Mouse (Mus musculus) right cerebral cortex, adult 2 months (tissue): Measurements from ENCODE around the gene Abhd13.
A peak's percentile ranks its signal among the peaks of the same experiment; 100 is the strongest.

Experiments used
- DNase-seq, 2 experiments: peaks; one replicate each; pipeline ENCODE4 v3.0.0; 2021 to 2022; ENCODE audit warnings: low spot score in 2 of 2

Gene Abhd13

GRCm38 (mm10) chr8:9977573-9978314 is at the start of gene Abhd13, which contains the start of gene Lig4:
TSS of gene Abhd13 (plus strand) at chr8:9977707.
TSS of gene Lig4 (minus strand) at chr8:9977686.
- DNase-seq: peak; percentile 99 to 100

GRCm38 (mm10) chr8:9929746-9930445 is 47.6 kb upstream of the Abhd13 start:
- peak; percentile 70 to 75 for DNase-seq

DNA sequence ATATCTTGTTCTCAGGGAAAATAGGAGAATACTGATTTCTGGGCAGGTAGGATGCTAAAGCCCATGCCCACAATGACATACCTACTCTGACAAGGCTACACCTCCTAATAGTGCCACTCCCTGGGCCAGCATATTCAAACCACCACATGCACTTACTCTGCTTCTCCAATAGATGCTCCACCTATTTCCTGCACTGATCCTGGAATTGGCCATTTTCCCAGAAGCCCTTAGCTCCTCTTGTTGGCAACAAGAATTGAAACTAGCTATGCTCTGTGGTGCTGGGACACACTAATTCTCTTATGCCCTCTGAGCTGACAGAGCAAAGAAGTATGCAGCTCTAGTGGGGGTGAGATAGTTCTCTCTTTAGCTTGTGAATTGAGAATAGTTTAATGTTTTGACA is 44.8 kb upstream of the Abhd13 start:
- no peak for DNase-seq

GRCm38 (mm10) chr8:9934891-9935565 is 42.5 kb upstream of the Abhd13 start:
- peak; percentile 62 to 63 for DNase-seq

GRCm38 (mm10) chr8:9935574-9935973 is 41.9 kb upstream of the Abhd13 start:
- DNase-seq: no peak

- DNase-seq: no peak
Observed at GRCm38 (mm10) chr8:9949134-9949890, 28.2 kb upstream of the Abhd13 start.

- no peak for DNase-seq
Observed at GRCm38 (mm10) chr8:9958338-9958737, 19.2 kb upstream of the Abhd13 start.

DNA sequence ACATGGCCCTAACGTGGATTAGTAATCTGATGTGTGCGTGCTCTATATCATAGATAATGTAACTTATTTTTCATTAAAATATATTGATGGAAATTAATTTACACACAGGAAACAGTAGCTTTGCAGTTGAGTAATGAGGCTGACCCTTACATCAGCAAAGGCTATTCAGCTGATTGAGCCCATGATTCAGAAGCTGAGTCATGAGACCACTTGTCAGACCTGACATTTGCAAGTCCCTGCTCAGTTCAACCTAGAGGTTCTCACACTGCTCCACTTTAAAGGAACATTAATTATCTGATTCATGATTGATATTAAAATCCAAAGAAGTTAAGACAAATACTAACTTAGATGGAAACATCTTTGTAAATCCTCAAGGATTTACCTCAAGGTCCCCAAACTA is 17.6 kb upstream of the Abhd13 start:
- DNase-seq: no peak

DNA sequence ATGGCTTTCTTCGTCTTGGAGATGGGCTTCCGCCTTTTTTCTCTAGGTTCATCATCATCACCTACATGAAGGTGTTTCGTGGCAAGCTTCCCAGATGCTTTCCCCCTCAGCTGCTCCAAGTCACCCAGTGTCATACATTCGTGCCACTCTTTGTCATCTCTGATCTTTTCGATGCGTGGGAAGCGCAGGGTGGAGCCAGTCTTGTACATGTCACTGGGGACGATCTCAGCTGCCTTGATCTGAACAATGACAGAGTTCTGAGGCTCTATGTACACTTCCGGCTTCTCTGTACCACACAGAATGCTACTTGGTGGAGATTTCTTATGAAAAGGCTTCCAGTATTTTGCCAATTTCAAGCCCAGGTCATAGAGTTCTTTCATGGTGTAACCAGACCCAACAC is 5.6 kb upstream of the Abhd13 start:
- no peak for DNase-seq

GRCm38 (mm10) chr8:9975276-9975675 is 2.2 kb upstream of the Abhd13 start:
- DNase-seq: no peak

DNA sequence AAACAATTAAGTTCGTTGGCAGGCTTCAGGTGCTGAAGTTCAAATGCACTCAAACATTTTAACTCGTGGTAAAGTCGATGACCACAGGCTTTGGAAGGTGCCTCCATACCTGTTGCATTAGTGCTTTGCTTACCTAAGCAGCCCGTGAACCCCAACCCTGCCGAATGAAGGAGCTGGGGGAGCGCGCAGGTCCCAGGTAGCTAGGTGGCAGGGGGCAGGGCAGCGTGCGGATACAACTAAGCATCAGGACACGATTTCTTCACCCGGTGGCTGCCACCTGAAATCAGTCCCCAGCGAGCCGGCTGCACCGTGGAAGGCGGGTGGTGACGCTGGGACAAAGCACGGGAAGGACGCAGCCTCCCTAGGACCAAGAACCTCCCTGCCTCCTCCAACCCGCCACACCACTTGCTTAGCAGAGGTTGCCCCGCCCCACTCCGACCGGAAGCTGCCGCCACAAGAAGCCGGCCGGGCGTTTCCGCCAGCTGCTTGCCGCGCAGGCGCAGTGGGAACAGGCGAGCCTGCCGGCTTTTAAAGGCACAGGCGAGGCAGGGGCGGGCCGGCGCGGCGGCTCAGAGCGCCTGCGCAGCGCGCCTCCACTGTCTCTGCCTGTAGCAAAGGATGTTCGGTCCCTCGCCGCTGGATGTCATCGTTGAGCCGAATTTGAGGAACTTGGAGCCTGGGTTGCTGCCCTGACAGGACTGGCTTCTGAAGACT is 1.5 kb upstream of the Abhd13 start:
- peak; percentile 97 to 99 for DNase-seq

DNA sequence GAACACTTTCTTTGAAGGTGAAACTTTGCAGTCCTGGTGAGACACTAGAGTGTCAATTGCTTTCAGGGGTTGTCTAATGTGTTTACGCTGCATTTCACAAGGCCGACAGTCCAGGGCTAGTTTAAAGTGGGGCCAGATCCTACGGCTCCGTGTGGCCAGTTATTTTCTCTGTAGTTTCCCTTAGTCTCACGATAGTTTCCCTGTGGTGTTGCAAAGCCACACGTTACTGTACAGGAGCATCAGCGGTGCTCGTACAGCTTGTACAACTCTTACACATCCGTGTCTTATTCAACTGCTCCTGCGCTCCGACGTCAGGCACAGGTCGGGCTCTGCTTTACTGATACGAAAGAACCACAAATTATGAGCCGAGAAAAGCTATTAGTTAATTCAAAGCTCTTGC is 491 bp upstream of the Abhd13 start:
- peak in 1 of 2 experiments; percentile 8 for DNase-seq

GRCm38 (mm10) chr8:9978475-9979230 is 1.1 kb downstream of the Abhd13 start:
- no peak for DNase-seq

DNA sequence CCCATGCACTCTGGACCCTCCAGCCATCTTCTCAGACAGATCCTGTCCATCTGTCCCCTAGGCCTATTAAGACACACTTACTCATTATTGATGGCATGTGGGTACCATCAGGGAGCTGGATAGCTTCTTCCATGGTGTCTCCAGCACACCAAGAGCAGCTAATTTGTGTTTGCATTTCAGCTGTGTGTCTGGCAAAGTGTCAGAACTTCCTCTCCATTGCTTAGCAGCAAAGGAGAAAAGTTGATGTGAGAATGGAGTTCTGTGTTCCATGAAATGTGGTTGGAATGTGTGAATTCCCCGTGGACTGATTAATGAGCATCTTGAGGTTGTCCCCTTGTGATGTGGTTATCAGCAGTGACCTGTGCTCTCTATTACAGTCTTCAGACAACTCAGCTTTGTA is 2.2 kb downstream of the Abhd13 start:
- DNase-seq: no peak

DNA sequence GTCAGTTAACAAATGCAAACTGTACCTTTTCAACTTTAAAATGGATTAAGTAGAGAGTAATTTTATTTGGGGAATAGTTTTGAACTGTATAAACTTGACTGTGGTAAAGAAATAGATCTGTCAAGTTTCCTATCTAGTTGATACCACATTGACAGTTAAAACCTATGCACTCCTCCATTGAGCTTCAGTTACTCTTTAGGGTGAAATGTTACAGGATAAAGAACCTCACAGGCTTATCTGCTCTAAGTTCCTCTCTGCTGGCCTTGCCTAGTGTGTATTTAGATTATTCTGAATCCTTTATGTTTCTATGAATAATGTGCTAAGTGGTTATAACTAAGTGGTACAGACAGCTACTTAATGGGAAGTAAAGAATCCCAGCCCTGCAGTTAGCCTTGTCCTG is 2.7 kb downstream of the Abhd13 start:
- DNase-seq: no peak

DNA sequence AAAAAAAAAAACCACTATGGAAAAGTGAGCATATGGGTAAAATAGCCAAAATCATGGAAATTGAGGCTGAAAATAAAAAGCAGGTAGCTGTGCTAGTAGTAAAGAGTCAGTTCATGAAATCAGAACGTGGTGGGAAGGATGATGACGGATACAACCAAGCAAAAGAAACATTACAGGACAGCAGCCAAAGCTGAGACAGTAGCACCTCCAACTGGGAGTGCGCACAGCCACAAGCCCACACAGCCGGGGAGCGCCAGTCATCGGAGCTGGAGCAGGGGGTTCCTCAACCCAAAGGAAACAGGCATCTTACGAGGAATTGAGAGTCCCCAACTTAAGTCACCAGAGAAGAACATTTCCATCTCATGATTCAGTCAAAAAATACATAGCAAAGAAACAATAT is 26.6 kb downstream of the Abhd13 start:
- DNase-seq: peak in 1 of 2 experiments; percentile 12

DNA sequence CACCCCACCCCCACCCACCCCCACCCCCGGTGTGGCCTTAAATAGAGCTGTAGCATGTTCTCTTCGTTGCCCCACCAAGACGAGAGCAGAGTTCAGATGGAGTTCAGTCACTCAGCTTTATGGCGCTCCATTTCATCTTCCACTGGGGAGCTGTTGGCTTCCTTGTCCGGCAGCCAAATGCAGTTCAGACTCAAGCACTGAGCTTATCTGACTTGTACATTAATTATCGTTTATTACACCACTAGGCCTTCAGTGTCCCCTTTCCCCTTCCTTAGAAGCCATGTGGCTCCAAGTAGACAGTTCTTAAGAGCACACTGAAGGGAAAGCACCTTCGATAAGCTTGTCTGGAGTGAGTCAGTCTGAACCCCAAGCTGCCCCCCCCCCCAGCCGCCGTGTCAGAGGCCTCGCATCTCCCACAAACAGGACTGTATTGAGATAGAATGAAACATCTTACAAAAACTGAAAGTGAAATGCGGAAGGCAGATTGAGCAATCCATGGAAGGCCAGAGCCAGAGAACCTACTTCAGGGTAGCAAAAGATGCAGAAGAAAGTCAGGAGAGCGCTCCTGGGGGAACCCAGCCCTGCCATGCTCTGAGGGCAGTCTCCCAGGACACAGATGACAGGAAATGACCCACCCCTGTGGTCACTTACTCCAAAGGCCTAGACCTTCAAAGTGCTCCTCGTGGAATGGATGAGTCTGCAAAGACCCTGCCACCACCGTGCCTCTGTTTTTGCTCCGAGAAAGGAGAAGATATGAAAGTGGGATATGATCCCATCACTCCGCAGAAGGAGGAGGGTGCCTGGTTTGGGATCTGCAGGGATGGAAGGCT is 28.9 kb downstream of the Abhd13 start, which contains the start of gene Tnfsf13b:
Gene Tnfsf13b, plus strand, starts transcription at position 312 of the 830 bp plus-strand sequence.
- no peak for DNase-seq

- DNase-seq: peak; percentile 47 to 59
Observed at GRCm38 (mm10) chr8:10006986-10007659, 29.6 kb downstream of the Abhd13 start.

- DNase-seq: no peak
Observed at GRCm38 (mm10) chr8:10007660-10008028, 30.1 kb downstream of the Abhd13 start.
